Mouse (Mus musculus) C2C12 (cell line): ENCODE measurements around the gene Dus1l. TPM values are rescaled to one million over a fixed set of nuclear protein-coding genes. Genes with fewer than 3 reads are reported as not detected.
"Not testable (repeated sequence)": the region's sequence is repeated elsewhere in the genome, so short reads cannot be mapped to it uniquely, and the experiment has no call there.

Experiments
- H3K27me3 ChIP-seq: one replicate; pipeline ENCODE4 v1.6.1; 2011; ENCODE audit not compliant: control insufficient read depth, insufficient read depth, insufficient read length
- H3K36me3 ChIP-seq: one replicate; pipeline ENCODE4 v1.6.1; 2011; ENCODE audit not compliant: control insufficient read depth, insufficient read depth
- H3K4me3 ChIP-seq: one replicate; pipeline ENCODE4 v1.5.1; 2011; ENCODE audit warnings: mild to moderate bottlenecking, control low read depth; ENCODE audit not compliant: poor library complexity, insufficient read depth, severe bottlenecking
- H3K79me2 ChIP-seq: one replicate; pipeline ENCODE4 v1.6.1; 2011; ENCODE audit not compliant: control insufficient read depth, insufficient read depth
- H3K79me3 ChIP-seq: one replicate; pipeline ENCODE4 v1.6.1; 2011; ENCODE audit warnings: low read depth, control low read depth
- H3ac ChIP-seq: one replicate; pipeline ENCODE3; 2011; ENCODE audit warnings: low read depth; ENCODE audit not compliant: control insufficient read depth, insufficient read length
- CEBPB ChIP-seq: IDR thresholded peaks from one replicate; pipeline ENCODE4 v1.6.1; 2011; ENCODE audit warnings: low read depth, mild to moderate bottlenecking, control low read depth, moderate library complexity
- CTCF ChIP-seq: IDR thresholded peaks from one replicate; pipeline ENCODE4 v1.5.1; 2011; ENCODE audit not compliant: control insufficient read depth, insufficient read depth, insufficient read length
- FOSL1 ChIP-seq: IDR thresholded peaks from one replicate; pipeline ENCODE4 v1.8.0; 2011; ENCODE audit warnings: mild to moderate bottlenecking, low read length; ENCODE audit not compliant: poor library complexity, insufficient read depth, severe bottlenecking
- MAX ChIP-seq: IDR thresholded peaks from one replicate; pipeline ENCODE4 v1.6.1; 2011; ENCODE audit warnings: mild to moderate bottlenecking, control low read depth
- MYOD1 ChIP-seq: IDR thresholded peaks from one replicate; pipeline ENCODE4 v1.6.1; 2011; ENCODE audit warnings: low read depth; ENCODE audit not compliant: control insufficient read depth, insufficient read length
- MYOG ChIP-seq: IDR thresholded peaks from one replicate; pipeline ENCODE4 v1.6.1; 2011; ENCODE audit not compliant: control insufficient read depth, insufficient read length; ENCODE audit errors: extremely low read depth
- USF1 ChIP-seq: IDR thresholded peaks from one replicate; pipeline ENCODE4 v1.6.1; 2011; ENCODE audit warnings: low read depth, mild to moderate bottlenecking, control low read depth, moderate library complexity
- polyA plus RNA-seq: library from polyadenylated mRNA; unstranded; fragments of >200 nt; fragmentation: generic; extraction: Trizol; gene quantifications from one replicate; pipeline ENCODE4 v1.2.1, GENCODE M21; 2012; ENCODE audit warnings: missing spikeins

The Dus1l gene
- polyA plus RNA-seq, 1 experiment = 64.7 TPM

- Histone ChIP-seq H3K79me2 (peaks cover 28% of the 10 kb centered on the region), H3ac (no peak overlapping the region), H3K79me3 (peaks cover 20% of the 10 kb centered on the region), H3K4me3 (no peak overlapping the region), H3K36me3 (peaks cover 16% of the 10 kb centered on the region), H3K27me3 (no peaks in the 10 kb centered on the region)
- TF ChIP-seq MYOD1 = no peak
- no peak for TF ChIP-seq CEBPB
These were observed 2.0 kb upstream of the Dus1l start for GRCm38 (mm10) chr11:120798244-120798643.

- TF ChIP-seq USF1 (no peak), CEBPB (no peak), CTCF (no peak), MYOG (no peak), MYOD1 (no peak)
- peak overlapping the region; percentile 99 for H3K4me3 ChIP-seq
- peaks cover 28% of the 10 kb centered on the region for H3K79me2 ChIP-seq
- no peaks in the 10 kb centered on the region for H3K27me3 ChIP-seq
- H3ac ChIP-seq = peak overlapping the region; percentile 43
- peaks cover 31% of the 10 kb centered on the region for H3K36me3 ChIP-seq
- H3K79me3 ChIP-seq = peaks cover 20% of the 10 kb centered on the region
These were observed 377 bp upstream of the Dus1l start for GRCm38 (mm10) chr11:120796614-120796946.

GRCm38 (mm10) chr11:120792652-120793051 is 3.6 kb downstream of the Dus1l start:
- TF ChIP-seq CEBPB = no peak
- TF ChIP-seq MYOD1 = no peak
- no peak for TF ChIP-seq MYOG
- no peak for TF ChIP-seq MAX
- TF ChIP-seq USF1 = no peak
- no peak for TF ChIP-seq FOSL1
- TF ChIP-seq CTCF = no peak

GRCm38 (mm10) chr11:120789810-120790209 is 6.4 kb downstream of the Dus1l start:
- TF ChIP-seq MYOD1 (no peak), CEBPB (no peak), MAX (no peak), CTCF (no peak), USF1 (no peak), MYOG (no peak), FOSL1 (no peak)
- Histone ChIP-seq H3K36me3 (peaks cover 90% of the 10 kb centered on the region), H3K79me3 (peaks cover 16% of the 10 kb centered on the region), H3ac (no peak overlapping the region), H3K79me2 (peaks cover 42% of the 10 kb centered on the region), H3K27me3 (no peaks in the 10 kb centered on the region), H3K4me3 (no peak overlapping the region)

More at GRCm38 (mm10) chr11:120792652-120793051, 3.6 kb downstream of the Dus1l start:
- Histone ChIP-seq H3K4me3 (no peak overlapping the region), H3K79me2 (peaks cover 30% of the 10 kb centered on the region), H3K36me3 (peaks cover 67% of the 10 kb centered on the region), H3K27me3 (no peaks in the 10 kb centered on the region), H3ac (no peak overlapping the region), H3K79me3 (peaks cover 20% of the 10 kb centered on the region)

- peaks cover 86% of the 10 kb centered on the region for H3K36me3 ChIP-seq
These were observed 6.8 kb downstream of the Dus1l start for GRCm38 (mm10) chr11:120789355-120789754.

GRCm38 (mm10) chr11:120788460-120788859 is 7.7 kb downstream of the Dus1l start:
- H3ac ChIP-seq, H3K4me3 ChIP-seq, H3K27me3 ChIP-seq: not testable (repeated sequence)
- peaks cover 79% of the 10 kb centered on the region for H3K36me3 ChIP-seq
- peaks cover 38% of the 10 kb centered on the region for H3K79me2 ChIP-seq
- peaks cover 11% of the 10 kb centered on the region for H3K79me3 ChIP-seq

More at GRCm38 (mm10) chr11:120789355-120789754, 6.8 kb downstream of the Dus1l start:
- Histone ChIP-seq H3ac (no peak overlapping the region), H3K79me3 (peaks cover 13% of the 10 kb centered on the region), H3K79me2 (peaks cover 42% of the 10 kb centered on the region), H3K4me3 (no peak overlapping the region), H3K27me3 (no peaks in the 10 kb centered on the region)
- no peak for TF ChIP-seq CEBPB
- no peak for TF ChIP-seq MYOG
- no peak for TF ChIP-seq MYOD1
- no peak for TF ChIP-seq FOSL1
- TF ChIP-seq MAX = no peak
- no peak for TF ChIP-seq CTCF
- no peak for TF ChIP-seq USF1
